Mouse (Mus musculus) heart, embryonic 14.5 days (tissue): ENCODE data around the gene Tubgcp5. TPM values are rescaled to one million over a fixed set of nuclear protein-coding genes. Genes with fewer than 3 reads are reported as not detected.

Experiments
- ATAC-seq: fragments of 200-750 bp; cut with Nextera tagmentation; 2 replicates; pipeline ENCODE4 v1.8.0; 2017; ENCODE audit warnings: low read depth, moderate TSS enrichment; ENCODE audit not compliant: insufficient number of reproducible peaks, insufficient read depth, low FRiP score
- H3K27ac ChIP-seq, 2 experiments: fragments of 200-500 bp in 1 of 2; fragments of 300-500 bp in 1 of 2; sonication (generic) in 1 of 2; replicated peaks in 1 of 2; 2 replicates each; pipeline ENCODE4 v1.5.1; 2012 to 2014; ENCODE audit warnings: low read depth in 2 of 2, low read length in 2 of 2, control low read depth in 1 of 2, mild to moderate bottlenecking in 1 of 2, mixed read lengths in 1 of 2; ENCODE audit not compliant: control insufficient read depth in 1 of 2, insufficient read depth in 1 of 2
- H3K27me3 ChIP-seq: fragments of 300-500 bp; sonication (generic); 2 replicates; pipeline ENCODE4 v1.6.1; 2014; ENCODE audit warnings: mild to moderate bottlenecking, low read length, control low read depth; ENCODE audit not compliant: control insufficient read depth, insufficient read depth
- H3K36me3 ChIP-seq: fragments of 300-500 bp; sonication (generic); 2 replicates; pipeline ENCODE4 v1.6.1; 2014; ENCODE audit warnings: mild to moderate bottlenecking, control low read depth, low read length, mixed read lengths; ENCODE audit not compliant: control insufficient read depth, insufficient read depth
- H3K4me1 ChIP-seq, 2 experiments: fragments of 200-500 bp in 1 of 2; fragments of 300-500 bp in 1 of 2; sonication (generic) in 1 of 2; 2 replicates each; pipeline ENCODE4 v1.6.1; 2012 to 2014; ENCODE audit warnings: low read length in 2 of 2, control low read depth in 1 of 2, mixed read lengths in 1 of 2; ENCODE audit not compliant: control insufficient read depth in 2 of 2, insufficient read depth in 2 of 2
- H3K4me2 ChIP-seq: fragments of 300-500 bp; sonication (generic); 2 replicates; pipeline ENCODE4 v1.6.1; 2014; ENCODE audit warnings: mild to moderate bottlenecking, low read length
- H3K4me3 ChIP-seq, 2 experiments: fragments of 200-500 bp in 1 of 2; fragments of 300-500 bp in 1 of 2; sonication (generic) in 1 of 2; 2 replicates each; pipeline ENCODE4 v1.5.1; 2012 to 2014; ENCODE audit warnings: low read length in 2 of 2, mild to moderate bottlenecking in 2 of 2, control low read depth in 1 of 2, low read depth in 1 of 2, moderate library complexity in 1 of 2; ENCODE audit not compliant: control insufficient read depth in 1 of 2, insufficient read depth in 1 of 2
- H3K9ac ChIP-seq: fragments of 300-500 bp; sonication (generic); 2 replicates; pipeline ENCODE4 v1.6.1; 2014; ENCODE audit warnings: mild to moderate bottlenecking, low read length
- H3K9me3 ChIP-seq: fragments of 300-500 bp; sonication (generic); 2 replicates; pipeline ENCODE4 v1.6.1; 2016; ENCODE audit warnings: low read length, control low read depth; ENCODE audit not compliant: control insufficient read depth
- WGBS: fragments of 180-500 bp; shearing (Covaris S2); extraction: QIAGEN DNeasy Blood & Tissue Kit; methylation state at CpG from one replicate; pipeline ENCODE4 v1.1.7; 2014; 5-methylcytosine and 5-hydroxymethylcytosine counted together
- polyA plus RNA-seq: library from polyadenylated mRNA; unstranded; fragments of >200 nt; fragmentation: Nextera tagmentation; extraction: Ambion mirVana; gene quantifications from 2 replicates; pipeline ENCODE4 v1.2.1, GENCODE M21; 2014

Gene Tubgcp5
- polyA plus RNA-seq, 1 experiment from 2014 or later = 16.4 TPM

GRCm38 (mm10) chr7:55836877-55837276 lies 42.9 kb downstream of the Tubgcp5 start:
- H3K27ac ChIP-seq = no peak overlapping the region
- H3K4me2 ChIP-seq = no peak overlapping the region
- no peak overlapping the region for H3K9ac ChIP-seq
- H3K4me3 ChIP-seq = no peak overlapping the region
- H3K27me3 ChIP-seq = no peaks in the 10 kb centered on the region
- peaks cover 4% of the 10 kb centered on the region in 2 experiments; a peak in 3 of 4 replicates for H3K4me1 ChIP-seq
- no peaks in the 10 kb centered on the region for H3K9me3 ChIP-seq
- ATAC-seq = no peak
- H3K36me3 ChIP-seq = peaks cover 13% of the 10 kb centered on the region
- WGBS = 77% methylated on average over 4 of the region's 4 CpGs

- Histone ChIP-seq H3K36me3 (no peaks in the 10 kb centered on the region), H3K9me3 (no peaks in the 10 kb centered on the region), H3K4me1 (peaks cover 6 to 18% of the 10 kb centered on the region in 2 experiments), H3K4me3 (peak within 1 kb of the TSS; percentile 91 to 96), H3K27ac (peak within 1 kb of the TSS; percentile 96 to 98), H3K9ac (peak within 1 kb of the TSS; percentile 98), H3K4me2 (peak within 1 kb of the TSS; percentile 94), H3K27me3 (no peaks in the 10 kb centered on the region)
- 51% methylated on average over 7 of the region's 7 CpGs for WGBS
- no peak for ATAC-seq
Measured at GRCm38 (mm10) chr7:55841445-55841844, 47.5 kb downstream of the Tubgcp5 start, which contains the start of gene Cyfip1. Cyfip1 (plus strand) TSS chr7:55841745.

GRCm38 (mm10) chr7:55841977-55842503 lies 48.1 kb downstream of the Tubgcp5 start:
- Histone ChIP-seq H3K9ac (peak overlapping the region; percentile 98), H3K9me3 (no peaks in the 10 kb centered on the region), H3K4me1 (peaks cover 6 to 18% of the 10 kb centered on the region in 2 experiments), H3K36me3 (no peaks in the 10 kb centered on the region), H3K4me3 (peak overlapping the region; percentile 91 to 96), H3K27ac (peak overlapping the region; percentile 96 to 98), H3K4me2 (peak overlapping the region; percentile 94), H3K27me3 (no peaks in the 10 kb centered on the region)
- ATAC-seq = peak; percentile 96
- WGBS = under 1% methylated on average over 44 of the region's 47 CpGs

- WGBS = under 1% methylated on average over 40 of the region's 40 CpGs
- Histone ChIP-seq H3K27ac (peak overlapping the region; percentile 96 to 98), H3K9me3 (no peaks in the 10 kb centered on the region), H3K4me2 (peak overlapping the region; percentile 94), H3K4me3 (peak overlapping the region; percentile 91 to 96), H3K36me3 (no peaks in the 10 kb centered on the region), H3K27me3 (no peaks in the 10 kb centered on the region), H3K9ac (peak overlapping the region; percentile 98), H3K4me1 (peaks cover 6 to 18% of the 10 kb centered on the region in 2 experiments)
- peak; percentile 42 for ATAC-seq
Measured at GRCm38 (mm10) chr7:55842504-55843152, 48.7 kb downstream of the Tubgcp5 start.

- ATAC-seq = no peak
- H3K27me3 ChIP-seq = no peaks in the 10 kb centered on the region
Measured at GRCm38 (mm10) chr7:55846606-55847312, 52.8 kb downstream of the Tubgcp5 start.

GRCm38 (mm10) chr7:55849948-55850571 lies 56.1 kb downstream of the Tubgcp5 start:
- no peak overlapping the region; a peak in 1 of 4 replicates for H3K27ac ChIP-seq
- ATAC-seq = no peak
- peaks cover 5 to 11% of the 10 kb centered on the region in 2 experiments; a peak in 3 of 4 replicates for H3K4me1 ChIP-seq
- H3K36me3 ChIP-seq = no peaks in the 10 kb centered on the region
- H3K4me2 ChIP-seq = no peak overlapping the region
- no peaks in the 10 kb centered on the region for H3K27me3 ChIP-seq
- no peak overlapping the region for H3K4me3 ChIP-seq
- H3K9ac ChIP-seq = no peak overlapping the region
- WGBS = 63% methylated on average over 14 of the region's 14 CpGs
- H3K9me3 ChIP-seq = no peaks in the 10 kb centered on the region

More at GRCm38 (mm10) chr7:55846606-55847312, 52.8 kb downstream of the Tubgcp5 start:
- Histone ChIP-seq H3K4me2 (no peak overlapping the region), H3K9ac (no peak overlapping the region), H3K4me3 (no peak overlapping the region), H3K27ac (no peak overlapping the region), H3K4me1 (peaks cover 7 to 20% of the 10 kb centered on the region in 2 experiments), H3K36me3 (no peaks in the 10 kb centered on the region), H3K9me3 (no peaks in the 10 kb centered on the region)
- WGBS = 67% methylated on average over 9 of the region's 9 CpGs

GRCm38 (mm10) chr7:55852787-55853186 lies 58.8 kb downstream of the Tubgcp5 start:
- Histone ChIP-seq H3K9ac (no peak overlapping the region), H3K36me3 (no peaks in the 10 kb centered on the region), H3K4me3 (no peak overlapping the region), H3K9me3 (no peaks in the 10 kb centered on the region), H3K4me2 (no peak overlapping the region), H3K27ac (no peak overlapping the region), H3K27me3 (no peaks in the 10 kb centered on the region), H3K4me1 (peaks cover 6 to 10% of the 10 kb centered on the region in 2 experiments; a peak in 3 of 4 replicates)
- ATAC-seq = no peak
- 67% methylated on average over 3 of the region's 3 CpGs for WGBS
